Mouse (Mus musculus): ENCODE measurements at regions not wholly inside any gene's neighbourhood (a gene's known extent, or its start where the extent isn't known, plus 50 kb on each side); places are given as distances from the start of the nearest gene placed in this dataset.

DNA sequence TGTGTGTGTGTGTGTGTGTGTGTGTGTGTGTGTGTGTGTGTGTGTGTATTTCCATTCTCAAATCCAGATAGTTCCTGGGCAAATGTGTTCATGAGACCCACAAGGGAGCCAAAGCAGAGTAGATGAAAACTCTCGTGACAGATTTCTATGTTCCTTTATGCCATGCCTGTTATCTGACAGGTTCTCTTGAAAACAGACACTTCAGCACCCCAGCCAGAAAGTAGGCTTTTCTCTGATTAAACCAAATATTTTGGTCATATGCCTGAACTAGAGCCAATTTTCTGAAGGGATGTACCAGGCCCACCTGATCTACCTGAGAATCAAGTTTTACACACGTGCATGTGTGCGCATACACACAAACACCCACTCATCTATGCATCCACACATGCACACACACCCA, 95.5 kb downstream of the Psat1 start:
- Histone ChIP-seq H3K36me3 (ENCODE audit: control insufficient read depth, insufficient read depth, low read length, poor library complexity, severe bottlenecking) (no peaks in the 10 kb centered on the region), H3K27me3 (ENCODE audit: control insufficient read depth, insufficient read depth, low read length, poor library complexity, severe bottlenecking) (no peaks in the 10 kb centered on the region)
- no peak for DNase-seq (ENCODE audit: low read depth, low spot score)

DNA sequence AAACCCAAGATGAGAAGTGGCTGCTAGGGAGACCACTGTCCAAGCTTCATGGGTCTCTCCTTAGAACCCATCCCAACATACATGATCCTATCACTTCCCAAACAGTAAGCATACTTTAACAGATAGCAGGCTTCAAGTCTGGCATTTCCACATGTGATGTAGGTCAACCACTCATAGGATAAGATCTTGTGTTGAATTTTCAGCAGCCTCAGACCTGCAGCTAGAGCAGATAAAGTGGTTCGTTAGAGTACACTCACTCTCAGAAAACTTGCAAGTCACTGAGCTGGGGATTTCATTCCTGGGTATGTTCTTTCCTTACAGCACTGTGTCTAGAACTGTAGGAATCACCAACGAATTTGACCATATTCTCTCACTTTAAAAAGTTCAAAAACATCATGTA, 96.4 kb downstream of the Psat1 start:
- H3K36me3 ChIP-seq (ENCODE audit: control insufficient read depth, insufficient read depth, low read length, poor library complexity, severe bottlenecking), result no peaks in the 10 kb centered on the region
- DNase-seq (ENCODE audit: low read depth, low spot score), result no peak
- no peaks in the 10 kb centered on the region for H3K27me3 ChIP-seq (ENCODE audit: control insufficient read depth, insufficient read depth, low read length, poor library complexity, severe bottlenecking)

DNA sequence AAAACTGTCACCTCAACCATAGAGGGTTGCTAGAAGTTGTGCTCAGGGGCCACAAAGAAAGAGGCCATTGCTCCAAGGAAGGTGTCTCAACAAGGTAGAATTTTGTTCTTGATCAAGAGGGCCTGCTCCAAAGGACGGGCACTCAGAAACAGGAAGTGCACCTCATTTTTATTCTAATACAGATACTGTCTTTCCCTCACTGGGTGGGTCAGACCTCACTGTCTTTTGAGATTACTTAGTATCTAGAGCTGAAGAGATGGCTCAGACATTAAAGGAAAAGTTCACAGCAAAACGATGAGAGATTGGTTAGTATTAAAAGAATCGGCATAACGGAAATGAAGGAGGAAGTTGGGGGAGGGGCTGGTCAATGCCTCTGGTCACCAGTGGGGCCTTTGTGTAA, 97.9 kb downstream of the Psat1 start:
- DNase-seq (ENCODE audit: low read depth, low spot score), result no peak
- Histone ChIP-seq H3K27me3 (ENCODE audit: control insufficient read depth, insufficient read depth, low read length, poor library complexity, severe bottlenecking) (no peaks in the 10 kb centered on the region), H3K36me3 (ENCODE audit: control insufficient read depth, insufficient read depth, low read length, poor library complexity, severe bottlenecking) (no peaks in the 10 kb centered on the region)

DNA sequence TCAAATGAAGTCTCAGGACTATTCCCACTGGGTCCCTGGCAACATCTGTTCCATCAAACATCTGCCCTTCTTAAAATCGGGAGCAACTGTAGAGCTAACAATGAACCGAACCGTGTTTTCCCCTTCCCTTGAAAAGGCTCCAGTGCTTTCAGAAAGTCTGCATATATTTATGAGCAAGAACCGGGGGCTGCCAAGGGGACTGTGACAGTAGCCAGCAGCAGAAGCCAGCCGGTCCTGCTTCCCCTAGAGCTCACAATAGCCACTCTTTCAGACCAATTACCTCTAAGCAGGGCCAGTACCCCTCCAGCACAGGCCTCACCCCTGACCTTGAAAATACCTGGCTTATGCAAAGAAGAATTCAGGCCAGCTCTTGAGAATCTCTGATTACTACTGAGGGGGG, 108.8 kb downstream of the Psat1 start:
- H3K36me3 ChIP-seq (ENCODE audit: control insufficient read depth, insufficient read depth, low read length, poor library complexity, severe bottlenecking), result no peaks in the 10 kb centered on the region
- no peaks in the 10 kb centered on the region for H3K27me3 ChIP-seq (ENCODE audit: control insufficient read depth, insufficient read depth, low read length, poor library complexity, severe bottlenecking)
- DNase-seq (ENCODE audit: low read depth, low spot score), result no peak

DNA sequence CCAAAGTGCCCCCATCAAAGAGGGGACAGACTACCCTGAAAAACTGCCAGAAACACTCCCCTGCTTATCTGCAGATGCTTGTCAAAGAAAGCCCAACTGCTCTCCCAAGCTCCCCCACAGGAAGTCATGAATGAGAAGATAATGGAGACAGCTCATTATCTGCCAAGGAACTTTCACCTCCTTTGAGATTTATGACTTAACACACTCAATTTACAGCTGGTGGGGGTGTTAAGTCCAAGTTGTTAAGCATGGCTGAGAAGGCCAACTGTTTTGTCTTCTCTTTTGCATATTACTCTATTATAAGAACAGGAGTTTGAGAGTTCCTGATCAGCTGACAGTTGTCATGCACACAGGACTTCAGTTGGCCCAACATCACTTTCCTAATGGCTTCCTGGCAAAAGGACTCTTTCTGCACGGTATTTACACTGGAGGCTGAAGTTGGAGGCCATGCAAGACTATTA, 109.4 kb downstream of the Psat1 start:
- H3K36me3 ChIP-seq (ENCODE audit: control insufficient read depth, insufficient read depth, low read length, poor library complexity, severe bottlenecking), result no peaks in the 10 kb centered on the region
- peak; percentile 68 for DNase-seq (ENCODE audit: low read depth, low spot score)
- H3K27me3 ChIP-seq (ENCODE audit: control insufficient read depth, insufficient read depth, low read length, poor library complexity, severe bottlenecking), result no peaks in the 10 kb centered on the region

DNA sequence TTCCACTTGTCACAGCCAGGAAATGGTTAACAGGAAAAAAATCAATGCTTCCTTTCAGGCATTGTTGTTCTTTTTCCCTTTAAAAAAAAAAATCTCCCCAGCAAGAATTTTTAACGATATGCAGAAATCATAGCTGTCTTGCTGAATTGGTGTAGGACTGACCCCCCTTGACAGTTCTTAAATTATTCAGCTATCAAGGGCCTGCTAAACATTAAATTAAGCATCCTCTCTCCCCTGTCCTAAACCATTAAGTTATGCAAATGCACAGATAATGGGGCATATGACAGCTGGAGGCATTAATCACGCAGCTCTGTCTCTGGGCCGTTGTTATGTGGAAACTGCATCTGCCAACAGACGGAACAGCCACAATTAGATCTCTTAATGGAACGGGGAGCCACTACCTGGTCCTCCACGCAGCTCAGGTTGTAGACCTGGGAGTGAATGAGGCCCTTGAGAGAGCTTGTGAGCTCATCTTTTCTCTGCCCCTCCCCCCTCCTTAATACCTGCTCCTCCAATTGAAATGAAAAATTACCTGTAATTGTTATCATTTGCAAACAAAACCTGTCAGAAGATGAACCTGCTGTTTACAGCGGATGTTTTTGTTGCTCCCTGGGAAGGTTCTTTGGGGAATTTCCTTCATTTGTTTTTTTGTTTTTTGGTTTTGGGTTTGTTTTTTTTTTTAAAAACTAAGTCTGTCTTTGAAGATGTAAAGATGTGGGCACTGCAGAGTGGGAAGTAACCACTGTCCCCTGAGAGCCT, 110.0 kb downstream of the Psat1 start:
- DNase-seq (ENCODE audit: low read depth, low spot score), result peak; percentile 53
- H3K36me3 ChIP-seq (ENCODE audit: control insufficient read depth, insufficient read depth, low read length, poor library complexity, severe bottlenecking), result no peaks in the 10 kb centered on the region
- H3K27me3 ChIP-seq (ENCODE audit: control insufficient read depth, insufficient read depth, low read length, poor library complexity, severe bottlenecking), result no peaks in the 10 kb centered on the region

DNA sequence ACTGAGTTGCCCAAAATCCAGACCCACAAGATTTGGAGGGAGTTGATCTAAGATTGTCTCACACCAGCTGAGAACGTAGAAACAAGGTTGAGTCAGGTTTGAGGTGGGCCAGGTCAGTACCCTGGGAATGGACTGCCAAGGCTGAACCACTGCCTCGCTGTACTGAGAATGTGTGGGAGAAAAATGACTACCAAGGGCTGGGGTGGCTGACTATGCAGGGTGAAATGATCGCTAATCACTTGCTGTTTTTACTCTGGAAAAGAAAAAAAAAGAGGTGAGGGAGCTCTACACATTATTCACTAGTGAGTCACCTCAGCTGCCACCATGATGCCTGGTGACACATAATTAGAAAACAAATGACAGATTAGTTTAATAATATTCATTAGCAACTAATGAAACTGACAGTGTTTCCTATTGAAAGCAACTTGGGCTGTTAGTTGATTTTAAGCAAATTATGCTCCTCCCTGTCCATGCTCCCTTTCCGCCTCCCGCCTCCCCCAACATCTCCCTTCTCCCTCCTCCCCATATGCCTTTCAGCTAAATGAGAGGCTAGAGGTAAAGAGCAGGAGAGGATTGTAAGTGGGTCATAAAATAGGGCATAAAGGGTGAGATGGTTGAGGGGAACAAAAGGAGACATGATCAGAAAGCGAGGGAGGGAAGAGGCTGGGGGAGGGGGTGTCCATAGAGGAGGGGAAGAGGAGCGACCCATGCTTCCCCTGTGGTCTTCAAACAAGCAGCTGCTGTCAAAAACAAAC, 110.8 kb downstream of the Psat1 start:
- DNase-seq (ENCODE audit: low read depth, low spot score), result no peak
- Histone ChIP-seq H3K27me3 (ENCODE audit: control insufficient read depth, insufficient read depth, low read length, poor library complexity, severe bottlenecking) (no peaks in the 10 kb centered on the region), H3K36me3 (ENCODE audit: control insufficient read depth, insufficient read depth, low read length, poor library complexity, severe bottlenecking) (no peaks in the 10 kb centered on the region)

DNA sequence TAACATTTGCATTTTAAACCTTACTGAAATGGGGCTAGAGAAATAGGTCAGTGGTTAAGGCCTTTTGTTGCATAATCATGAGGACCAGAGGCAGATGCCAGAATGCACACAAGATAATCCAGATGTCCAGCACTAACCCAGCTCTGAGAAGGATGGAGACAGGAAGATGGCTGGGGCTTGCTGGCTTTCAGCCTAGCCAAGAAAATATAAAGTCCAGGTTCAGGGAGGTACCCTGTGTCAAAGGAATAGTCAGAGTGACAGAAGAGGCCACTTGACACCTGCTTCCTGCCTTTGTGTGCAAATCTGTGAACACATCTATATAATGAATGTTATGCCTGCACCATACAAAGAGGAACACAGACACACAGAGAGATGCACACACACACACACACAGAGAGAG, 116.8 kb downstream of the Psat1 start:
- DNase-seq (ENCODE audit: low read depth, low spot score), result peak; percentile 23
- Histone ChIP-seq H3K36me3 (ENCODE audit: control insufficient read depth, insufficient read depth, low read length, poor library complexity, severe bottlenecking) (no peaks in the 10 kb centered on the region), H3K27me3 (ENCODE audit: control insufficient read depth, insufficient read depth, low read length, poor library complexity, severe bottlenecking) (no peaks in the 10 kb centered on the region)

DNA sequence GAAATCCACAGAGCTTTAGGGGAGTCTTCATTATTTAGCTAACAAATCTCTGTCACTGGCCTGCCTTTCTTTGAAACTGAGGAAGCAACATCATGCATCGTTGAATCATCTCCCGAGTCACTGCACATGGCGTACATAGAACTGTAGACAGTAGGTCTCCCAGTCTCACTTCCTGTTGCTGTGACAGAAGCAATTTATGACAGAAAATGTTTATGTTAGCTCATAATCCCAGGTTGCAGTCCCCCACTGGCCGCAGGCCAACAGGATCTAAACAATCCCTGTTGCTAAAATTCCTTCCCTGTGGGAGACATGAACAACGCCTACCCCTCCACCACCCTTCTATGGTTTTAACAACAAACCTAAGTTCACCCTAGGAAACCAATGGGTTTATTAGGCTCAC, 118.0 kb downstream of the Psat1 start:
- H3K36me3 ChIP-seq (ENCODE audit: control insufficient read depth, insufficient read depth, low read length, poor library complexity, severe bottlenecking), result no peaks in the 10 kb centered on the region
- no peaks in the 10 kb centered on the region for H3K27me3 ChIP-seq (ENCODE audit: control insufficient read depth, insufficient read depth, low read length, poor library complexity, severe bottlenecking)
- peak; percentile 83 for DNase-seq (ENCODE audit: low read depth, low spot score)

DNA sequence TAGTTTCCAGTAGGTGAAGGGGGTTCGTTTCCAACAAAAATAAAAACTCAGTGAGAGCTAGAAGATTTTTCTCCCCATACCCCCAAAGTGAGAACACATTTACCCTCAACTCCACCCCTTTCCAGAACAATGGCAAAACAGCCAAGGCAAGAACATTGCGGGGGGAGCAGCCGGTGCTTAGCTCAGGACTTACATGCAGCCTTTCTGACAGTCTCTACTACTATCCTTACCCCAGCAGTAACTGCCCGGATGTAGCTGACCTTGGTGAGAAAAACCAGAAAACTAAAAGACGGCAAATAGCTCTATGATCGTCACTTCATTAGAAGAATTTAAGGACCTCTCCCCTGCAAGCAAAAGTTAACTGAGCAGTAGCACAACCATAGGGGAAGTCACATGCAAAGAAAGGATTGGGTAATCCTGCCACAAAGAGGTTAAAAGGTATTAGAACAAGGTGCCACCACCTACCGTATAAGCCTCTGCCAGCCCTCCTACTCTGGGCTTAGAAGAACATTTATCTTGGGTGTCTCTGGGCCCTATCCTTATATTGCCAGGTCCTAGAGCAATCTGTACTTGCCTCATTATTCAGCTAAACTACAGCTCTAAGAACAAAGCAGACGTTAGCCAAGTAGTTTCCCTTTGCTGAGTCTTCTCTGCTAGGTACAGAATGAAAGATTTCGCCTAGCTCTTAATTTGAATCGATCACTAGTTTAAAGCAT, 119.0 kb downstream of the Psat1 start:
- H3K36me3 ChIP-seq (ENCODE audit: control insufficient read depth, insufficient read depth, low read length, poor library complexity, severe bottlenecking), result no peaks in the 10 kb centered on the region
- no peak for DNase-seq (ENCODE audit: low read depth, low spot score)
- H3K27me3 ChIP-seq (ENCODE audit: control insufficient read depth, insufficient read depth, low read length, poor library complexity, severe bottlenecking), result no peaks in the 10 kb centered on the region

DNA sequence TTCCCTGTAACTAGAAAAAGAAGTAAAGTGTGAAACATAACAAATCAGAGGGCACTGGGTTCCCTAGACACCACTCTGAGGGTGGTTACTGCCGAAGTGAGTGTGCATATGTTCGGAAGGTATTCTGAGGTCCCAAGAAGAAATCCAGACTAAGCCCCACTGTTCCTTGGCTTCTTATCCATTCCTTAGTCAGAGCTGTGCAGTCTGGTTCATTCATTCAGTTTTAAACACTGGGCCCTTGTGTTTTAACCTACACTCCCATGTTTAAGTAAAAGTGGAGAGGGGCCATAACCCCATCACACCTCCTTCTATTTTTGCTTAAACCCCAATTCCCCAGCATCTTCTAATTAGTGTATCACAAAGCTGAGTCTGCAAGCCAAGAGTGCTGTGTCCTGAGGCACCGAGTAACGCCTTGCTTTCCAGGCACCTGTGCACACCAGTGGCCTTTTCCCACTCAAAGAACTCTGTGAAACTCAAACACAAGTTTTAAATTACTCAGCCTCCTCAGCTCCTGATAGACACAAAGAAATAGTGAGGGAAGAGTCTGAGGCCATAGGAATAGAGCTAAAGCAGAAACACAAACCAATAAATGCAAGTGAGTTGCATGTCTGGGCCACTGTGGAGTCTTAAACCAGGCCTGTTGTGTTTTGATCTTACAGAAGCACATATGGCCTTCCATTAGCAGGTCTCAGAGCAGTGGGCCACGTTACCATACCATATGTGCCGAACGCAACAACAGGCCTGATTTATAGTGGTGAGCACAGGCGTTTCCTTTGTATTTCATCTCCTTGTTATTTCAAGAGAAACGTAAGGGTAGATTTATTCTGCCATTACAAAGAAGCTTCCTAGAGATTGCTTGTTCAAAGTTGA, 119.8 kb downstream of the Psat1 start:
- H3K36me3 ChIP-seq (ENCODE audit: control insufficient read depth, insufficient read depth, low read length, poor library complexity, severe bottlenecking), result no peaks in the 10 kb centered on the region
- no peaks in the 10 kb centered on the region for H3K27me3 ChIP-seq (ENCODE audit: control insufficient read depth, insufficient read depth, low read length, poor library complexity, severe bottlenecking)
- no peak for DNase-seq (ENCODE audit: low read depth, low spot score)

DNA sequence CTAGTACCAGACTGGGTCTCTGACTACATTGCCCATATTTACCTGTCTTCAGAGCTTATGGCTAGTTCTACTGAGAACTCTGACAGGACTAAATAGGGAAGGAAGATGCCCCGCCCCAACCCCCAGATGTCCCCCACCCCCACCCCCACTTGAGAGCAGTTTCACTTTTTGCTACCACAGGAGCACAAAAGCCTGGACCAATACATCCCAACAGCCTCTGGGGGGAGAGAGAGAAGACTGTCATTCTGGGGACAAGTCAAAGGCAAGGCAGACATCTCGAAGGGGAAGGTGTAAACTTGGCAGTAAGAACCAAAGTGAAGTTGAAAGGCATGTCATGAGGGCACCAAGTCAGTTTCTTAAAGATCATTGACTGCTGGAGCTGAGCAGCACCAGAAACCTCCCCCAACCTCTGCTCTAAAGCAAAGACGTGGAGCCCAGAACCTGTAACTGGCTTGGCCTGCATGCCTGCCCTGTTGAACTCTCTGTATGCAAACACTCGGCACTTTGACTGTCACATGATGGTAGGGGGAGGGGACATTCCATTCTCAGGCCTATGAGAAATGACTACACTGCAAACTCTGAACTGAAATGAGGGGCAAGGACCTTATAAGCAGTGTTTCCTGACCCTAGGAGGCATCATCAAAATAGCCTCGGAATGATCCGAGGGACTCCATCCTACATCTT, 123.3 kb downstream of the Psat1 start:
- peak; percentile 63 for DNase-seq (ENCODE audit: low read depth, low spot score)
- Histone ChIP-seq H3K27me3 (ENCODE audit: control insufficient read depth, insufficient read depth, low read length, poor library complexity, severe bottlenecking) (no peaks in the 10 kb centered on the region), H3K36me3 (ENCODE audit: control insufficient read depth, insufficient read depth, low read length, poor library complexity, severe bottlenecking) (no peaks in the 10 kb centered on the region)

DNA sequence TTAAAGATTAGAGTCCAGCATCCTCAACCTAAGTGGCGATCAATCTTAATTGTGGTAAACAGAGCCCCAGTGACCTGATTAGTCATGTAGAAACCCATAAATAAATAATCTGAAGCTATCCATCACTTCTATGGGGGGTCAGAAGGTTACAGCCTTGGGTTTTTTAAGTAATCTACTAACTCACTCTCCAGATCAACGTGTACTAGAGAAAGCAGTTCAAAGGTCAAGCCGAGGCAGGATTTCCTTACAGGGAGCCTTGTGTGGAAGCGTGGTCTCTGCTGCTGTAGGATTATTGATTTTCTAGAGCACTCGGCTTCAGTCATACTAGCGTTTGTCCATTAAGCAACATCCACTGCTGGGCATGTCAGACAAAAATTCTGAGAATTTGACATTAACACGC, 127.1 kb downstream of the Psat1 start:
- H3K36me3 ChIP-seq (ENCODE audit: control insufficient read depth, insufficient read depth, low read length, poor library complexity, severe bottlenecking), result no peaks in the 10 kb centered on the region
- H3K27me3 ChIP-seq (ENCODE audit: control insufficient read depth, insufficient read depth, low read length, poor library complexity, severe bottlenecking), result no peaks in the 10 kb centered on the region
- DNase-seq (ENCODE audit: low read depth, low spot score), result no peak

DNA sequence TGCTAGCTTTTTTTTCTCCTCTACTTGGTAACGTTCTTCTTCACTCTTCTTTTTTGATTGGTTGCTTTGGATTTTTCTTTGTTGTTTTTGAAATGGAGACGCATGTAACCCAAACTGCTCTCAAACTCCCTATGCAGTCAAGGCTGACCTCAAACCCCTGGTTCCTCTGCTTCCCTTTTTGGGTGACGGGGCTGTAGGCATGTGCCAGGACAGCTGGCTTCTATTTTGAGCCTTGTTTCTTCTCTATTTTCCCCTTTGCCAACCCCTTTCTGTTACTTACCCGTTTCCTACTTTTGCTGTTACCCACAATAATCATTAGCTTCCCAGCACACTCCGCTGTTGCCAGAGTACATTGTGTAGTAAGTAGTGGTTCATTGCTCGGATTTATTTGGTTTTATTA, 132.0 kb downstream of the Psat1 start:
- Histone ChIP-seq H3K27me3 (ENCODE audit: control insufficient read depth, insufficient read depth, low read length, poor library complexity, severe bottlenecking) (no peaks in the 10 kb centered on the region), H3K36me3 (ENCODE audit: control insufficient read depth, insufficient read depth, low read length, poor library complexity, severe bottlenecking) (no peaks in the 10 kb centered on the region)
- DNase-seq (ENCODE audit: low read depth, low spot score), result peak; percentile 22
